Mouse (Mus musculus): ENCODE results near the gene Arhgef15. TPM values are rescaled to one million over a fixed set of nuclear protein-coding genes. Genes with fewer than 3 reads are reported as not detected.
A peak's percentile ranks its signal among the peaks of the same experiment; 100 is the strongest.
"Not testable (repeated sequence)": the region's sequence is repeated elsewhere in the genome, so short reads cannot be mapped to it uniquely, and the experiment has no call there.

The Arhgef15 gene
- polyA plus RNA-seq, 1 experiment = 0.49 TPM

DNA sequence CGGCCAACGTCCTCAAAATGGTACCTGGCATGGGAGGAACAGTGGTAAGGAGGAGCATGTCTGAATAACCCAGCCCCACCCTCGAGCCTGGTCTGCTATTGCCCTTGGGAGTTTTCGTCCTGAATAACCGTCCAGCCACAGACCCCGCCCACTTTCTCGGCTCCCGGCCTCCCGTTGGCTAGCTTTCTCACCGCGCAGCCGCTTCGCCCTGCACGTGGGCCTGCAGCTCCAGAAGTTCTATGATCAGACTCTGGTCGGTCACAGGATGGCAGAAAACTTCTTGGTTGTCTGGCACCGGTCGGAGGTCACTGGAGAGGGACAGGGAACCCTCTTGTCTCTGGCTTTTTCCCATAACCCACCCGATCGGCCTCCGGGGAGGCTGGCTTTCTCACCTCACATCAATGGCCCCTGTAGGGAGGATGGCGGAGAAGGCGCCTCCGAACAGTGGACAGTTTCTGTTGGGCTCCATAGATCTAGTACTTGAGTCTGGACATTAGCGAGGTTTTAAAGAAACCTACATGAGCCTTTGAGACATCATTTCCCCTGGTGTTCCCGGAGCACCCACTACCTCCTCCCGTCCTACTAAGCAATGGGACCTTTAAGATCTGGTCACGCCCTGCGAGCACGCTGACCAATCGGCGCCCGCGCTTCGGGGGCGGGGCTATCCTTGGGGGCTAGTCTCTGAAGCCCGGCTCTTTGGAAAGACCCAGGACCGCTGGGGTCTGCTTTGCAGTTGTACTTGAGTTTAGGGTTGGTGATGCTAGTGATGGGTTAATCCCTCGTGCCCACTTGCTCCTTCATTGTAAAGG lies 16.2 kb upstream of the Arhgef15 start:
- Histone ChIP-seq H3K4me2 (ENCODE audit: low read depth) (peak overlapping the region; percentile 99), H3K4me3 (peak overlapping the region; percentile 36)
- H3K36me3 ChIP-seq (ENCODE audit: control insufficient read depth, insufficient read depth); H3K79me2 ChIP-seq (ENCODE audit: control insufficient read depth, insufficient read depth); H3ac ChIP-seq (ENCODE audit: control insufficient read depth, insufficient read length); H3K27me3 ChIP-seq (ENCODE audit: control insufficient read depth, insufficient read depth, insufficient read length): not testable (repeated sequence)
- TF ChIP-seq POLR2A (IDR thresholded peaks at IDR 0.05; ENCODE audit: insufficient read length, low read depth) = peak; percentile 14

DNA sequence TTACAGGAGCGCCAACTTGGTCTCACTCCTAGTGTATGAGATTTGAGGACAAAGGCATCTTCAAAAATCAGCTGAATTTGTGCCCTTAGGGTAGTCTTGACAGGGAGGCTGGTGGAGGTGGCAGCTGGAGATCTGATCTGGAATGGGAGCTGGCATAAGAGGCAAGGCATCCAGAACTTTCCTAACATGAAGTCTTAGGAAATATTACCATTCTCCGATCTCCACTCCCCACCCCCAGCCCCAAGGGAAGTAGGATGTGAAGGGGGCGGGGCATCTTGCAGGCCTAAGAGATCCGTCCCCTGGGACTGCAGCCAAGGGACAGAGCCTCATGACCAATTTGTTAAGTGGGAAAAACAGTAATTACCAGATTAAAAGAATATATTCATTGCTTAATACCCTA lies 13.0 kb upstream of the Arhgef15 start:
- H3ac ChIP-seq (ENCODE audit: control insufficient read depth, insufficient read length) = no peak overlapping the region
- H3K4me2 ChIP-seq (ENCODE audit: low read depth) = no peak overlapping the region
- TF ChIP-seq MYOG (IDR thresholded peaks at IDR 0.05; ENCODE audit: control insufficient read depth in 1 of 3, insufficient read depth in 1 of 3, insufficient read length in 2 of 3, low read depth in 2 of 3) = no peak
- H3K27me3 ChIP-seq (ENCODE audit: control insufficient read depth, insufficient read depth, insufficient read length) = no peaks in the 10 kb centered on the region
- H3K36me3 ChIP-seq (ENCODE audit: control insufficient read depth, insufficient read depth) = no peaks in the 10 kb centered on the region
- H3K4me3 ChIP-seq = no peak overlapping the region
- no peaks in the 10 kb centered on the region for H3K79me2 ChIP-seq (ENCODE audit: control insufficient read depth, insufficient read depth)

DNA sequence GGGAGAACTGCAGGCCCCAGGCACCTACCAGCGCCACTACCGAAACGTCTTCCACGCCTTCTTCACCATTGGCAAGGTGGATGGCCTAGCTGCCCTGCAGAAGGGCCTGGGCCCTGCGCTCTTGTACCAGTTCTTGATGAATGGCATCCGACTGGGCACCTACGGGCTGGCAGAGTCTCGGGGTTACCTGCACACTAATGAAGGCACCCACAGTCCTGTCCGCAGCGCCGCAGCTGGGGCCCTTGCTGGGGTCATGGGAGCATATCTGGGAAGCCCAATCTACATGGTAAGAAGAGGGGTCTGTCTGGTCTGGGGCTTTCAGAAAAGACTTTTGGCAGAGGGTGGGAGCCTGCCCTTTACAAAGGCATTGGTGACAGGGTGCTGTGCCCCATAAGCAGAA lies 11.5 kb upstream of the Arhgef15 start:
- Histone ChIP-seq H3ac (ENCODE audit: control insufficient read depth, insufficient read length) (no peak overlapping the region), H3K4me3 (peak overlapping the region; percentile 31), H3K27me3 (ENCODE audit: control insufficient read depth, insufficient read depth, insufficient read length) (no peaks in the 10 kb centered on the region), H3K36me3 (ENCODE audit: control insufficient read depth, insufficient read depth) (no peaks in the 10 kb centered on the region), H3K4me2 (ENCODE audit: low read depth) (peak overlapping the region; percentile 83), H3K79me2 (ENCODE audit: control insufficient read depth, insufficient read depth) (no peaks in the 10 kb centered on the region)
- TF ChIP-seq USF1 (IDR thresholded peaks at IDR 0.05; ENCODE audit: low read depth) (no peak), TCF3 (IDR thresholded peaks at IDR 0.05; ENCODE audit: insufficient read length, low read depth) (no peak), SRF (IDR thresholded peaks at IDR 0.05; ENCODE audit: control insufficient read depth, insufficient read length, low read depth) (no peak), MAX (IDR thresholded peaks at IDR 0.05; ENCODE audit: low read depth) (no peak)

DNA sequence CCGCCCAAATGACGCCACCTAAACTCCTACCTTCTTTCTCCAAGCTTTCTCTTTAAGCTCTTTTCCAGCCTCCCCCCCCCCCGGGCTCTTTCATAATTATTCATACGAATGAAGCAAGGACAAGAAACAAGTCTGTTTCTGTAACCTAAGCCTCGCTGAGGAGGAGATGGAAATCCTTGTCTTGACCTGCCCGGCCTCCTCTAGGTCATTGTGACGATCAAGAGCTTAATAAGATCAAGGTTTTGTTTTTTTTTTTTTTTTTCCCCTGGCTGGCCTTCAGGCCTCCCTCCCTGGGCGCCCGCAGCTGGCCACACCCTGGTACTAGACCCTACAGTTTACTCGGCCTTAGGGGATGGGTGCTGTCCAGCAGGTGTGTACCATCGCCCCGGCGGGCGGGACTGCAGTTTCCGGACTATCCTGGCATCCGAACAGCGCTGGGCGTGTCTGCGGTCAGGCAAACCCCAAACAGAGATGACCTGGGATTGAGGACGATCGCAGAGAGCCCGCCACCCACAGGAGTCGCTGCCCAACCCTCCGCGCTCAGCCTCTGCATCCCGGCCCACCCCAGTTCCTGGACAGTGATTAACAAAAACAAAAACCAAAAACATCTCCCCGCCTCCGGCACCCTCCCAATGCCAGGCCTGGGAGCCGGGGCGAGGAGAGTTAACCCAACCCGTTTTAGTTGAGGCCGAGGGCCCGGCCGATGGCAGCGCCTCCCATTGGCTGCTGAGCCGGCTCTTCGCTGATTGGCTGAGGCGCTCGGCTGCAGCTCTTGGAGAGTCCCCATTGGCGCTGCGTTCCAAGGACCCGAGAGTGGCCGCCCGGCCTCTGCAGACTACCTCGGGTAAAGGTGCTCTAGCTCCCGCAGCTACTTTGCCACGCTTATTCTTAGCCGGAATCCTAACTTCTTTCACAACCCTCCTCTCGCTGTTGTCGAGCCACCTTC lies 10.3 kb upstream of the Arhgef15 start, which contains the start of gene Slc25a35:
Gene Slc25a35 (plus strand): TSS at position 795 of the 946 bp plus-strand sequence.
- no peak within 1 kb of the TSS for H3ac ChIP-seq (ENCODE audit: control insufficient read depth, insufficient read length)
- no peaks in the 10 kb centered on the region for H3K27me3 ChIP-seq (ENCODE audit: control insufficient read depth, insufficient read depth, insufficient read length)
- H3K36me3 ChIP-seq (ENCODE audit: control insufficient read depth, insufficient read depth) = no peaks in the 10 kb centered on the region
- no peaks in the 10 kb centered on the region for H3K79me2 ChIP-seq (ENCODE audit: control insufficient read depth, insufficient read depth)
- H3K4me3 ChIP-seq = peak within 1 kb of the TSS; percentile 31
- TF ChIP-seq MYOD1 (IDR thresholded peaks at IDR 0.05; ENCODE audit: control insufficient read depth in 1 of 3, insufficient read length in 2 of 3, low read depth in 2 of 3) (peak in 2 of 3 experiments; percentile 19 to 75), MAX (IDR thresholded peaks at IDR 0.05; ENCODE audit: low read depth) (no peak), MYOG (IDR thresholded peaks at IDR 0.05; ENCODE audit: control insufficient read depth in 1 of 3, insufficient read depth in 1 of 3, insufficient read length in 2 of 3, low read depth in 2 of 3) (peak in 2 of 3 experiments; percentile 21 to 71), TCF3 (IDR thresholded peaks at IDR 0.05; ENCODE audit: insufficient read length, low read depth) (no peak), POLR2A (IDR thresholded peaks at IDR 0.05; ENCODE audit: insufficient read length, low read depth) (peak; percentile 35), REST (IDR thresholded peaks at IDR 0.05; ENCODE audit: insufficient read depth, insufficient read length) (peak; percentile 25), POLR2AphosphoS2 (IDR thresholded peaks at IDR 0.05; ENCODE audit: insufficient read length, low read depth) (peak; percentile 25)
- H3K4me2 ChIP-seq (ENCODE audit: low read depth) = peak within 1 kb of the TSS; percentile 83

DNA sequence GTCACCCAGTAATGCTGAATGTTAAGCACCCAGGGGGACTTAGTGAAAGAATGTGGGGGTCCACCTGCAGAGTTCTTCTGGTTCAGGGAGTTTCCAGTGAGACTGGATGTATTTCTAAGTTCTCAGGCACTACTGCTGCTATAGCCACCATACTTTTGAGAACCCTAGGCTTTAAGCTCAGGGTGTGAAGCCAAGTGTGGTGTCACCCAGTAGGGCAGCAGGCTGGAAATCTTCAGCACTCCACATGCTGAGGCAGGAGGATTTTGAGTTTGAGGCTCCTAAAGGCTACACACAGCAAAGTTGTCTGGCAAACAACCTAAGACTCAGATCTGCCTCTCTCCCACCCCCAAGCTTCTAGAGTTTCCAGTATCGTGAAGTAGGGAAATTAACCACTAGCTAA lies 9.3 kb upstream of the Arhgef15 start:
- H3K27me3 ChIP-seq (ENCODE audit: control insufficient read depth, insufficient read depth, insufficient read length) = no peaks in the 10 kb centered on the region
- H3K36me3 ChIP-seq (ENCODE audit: control insufficient read depth, insufficient read depth) = no peaks in the 10 kb centered on the region
- H3ac ChIP-seq (ENCODE audit: control insufficient read depth, insufficient read length) = no peak overlapping the region
- TF ChIP-seq POLR2AphosphoS2 (IDR thresholded peaks at IDR 0.05; ENCODE audit: insufficient read length, low read depth) (no peak), SRF (IDR thresholded peaks at IDR 0.05; ENCODE audit: control insufficient read depth, insufficient read length, low read depth) (no peak), MAX (IDR thresholded peaks at IDR 0.05; ENCODE audit: low read depth) (no peak), MYOG (IDR thresholded peaks at IDR 0.05; ENCODE audit: control insufficient read depth in 1 of 3, insufficient read depth in 1 of 3, insufficient read length in 2 of 3, low read depth in 2 of 3) (no peak), REST (IDR thresholded peaks at IDR 0.05; ENCODE audit: insufficient read depth, insufficient read length) (no peak), USF1 (IDR thresholded peaks at IDR 0.05; ENCODE audit: low read depth) (no peak), E2F4 (IDR thresholded peaks at IDR 0.05; ENCODE audit: insufficient read depth) (no peak), TCF3 (IDR thresholded peaks at IDR 0.05; ENCODE audit: insufficient read length, low read depth) (no peak), TCF12 (IDR thresholded peaks at IDR 0.05; ENCODE audit: insufficient read depth, poor library complexity, severe bottlenecking) (no peak), POLR2A (IDR thresholded peaks at IDR 0.05; ENCODE audit: insufficient read length, low read depth) (no peak), MYOD1 (IDR thresholded peaks at IDR 0.05; ENCODE audit: control insufficient read depth in 1 of 3, insufficient read length in 2 of 3, low read depth in 2 of 3) (no peak)
- H3K4me2 ChIP-seq (ENCODE audit: low read depth) = peak overlapping the region; percentile 83
- H3K79me2 ChIP-seq (ENCODE audit: control insufficient read depth, insufficient read depth) = no peaks in the 10 kb centered on the region
- H3K4me3 ChIP-seq = peak overlapping the region; percentile 31
